Mouse (Mus musculus) cortical plate, adult 2 months (tissue): ENCODE measurements around the gene Pde4c.

ENCODE experiments used
- CTCF ChIP-seq: fragments of 200-500 bp; IDR thresholded peaks from 2 replicates; pipeline ENCODE4 v1.5.1; 2011; ENCODE audit warnings: mild to moderate bottlenecking, control low read depth, low read length; ENCODE audit not compliant: insufficient read depth; ENCODE audit errors: extremely low read depth
- POLR2A ChIP-seq: fragments of 200-500 bp; IDR thresholded peaks from 2 replicates; pipeline ENCODE4 v1.6.1; 2011; ENCODE audit warnings: mild to moderate bottlenecking, low read length, control low read depth; ENCODE audit not compliant: insufficient read depth; ENCODE audit errors: extremely low read depth

DNA sequence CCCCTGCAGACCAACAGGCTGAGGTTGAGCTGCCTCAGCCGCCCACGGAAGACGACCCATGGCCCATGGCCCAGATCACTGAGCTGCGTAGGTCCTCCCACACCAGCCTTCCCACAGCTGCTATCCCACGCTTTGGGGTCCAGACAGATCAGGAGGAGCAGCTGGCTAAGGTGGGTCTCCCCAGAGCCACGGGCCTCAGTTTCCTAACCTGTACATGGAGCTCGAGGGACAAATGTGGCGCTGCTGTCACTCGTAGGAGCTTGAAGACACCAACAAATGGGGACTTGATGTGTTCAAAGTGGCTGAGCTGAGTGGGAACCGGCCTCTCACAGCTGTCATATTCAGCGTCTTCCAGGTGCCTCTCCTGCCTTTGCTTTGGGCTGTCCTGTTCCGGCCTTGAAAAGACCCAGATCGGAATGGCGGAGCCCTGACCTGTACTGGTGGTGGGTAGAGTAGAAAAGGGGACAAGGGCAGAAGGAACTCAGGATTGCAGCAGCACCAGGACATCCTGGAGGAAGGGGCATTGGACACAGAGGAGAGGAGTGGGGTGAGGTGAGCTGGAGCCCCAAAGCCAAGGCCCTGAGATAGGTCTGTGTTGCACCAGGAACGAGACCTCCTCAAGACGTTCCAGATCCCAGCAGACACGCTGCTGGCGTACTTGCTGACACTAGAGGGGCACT, 23.8 kb downstream of the Pde4c start:
- TF ChIP-seq POLR2A (no peak), CTCF (no peak)
